Mouse (Mus musculus) heart, adult 2 months (tissue): ENCODE measurements at regions not wholly inside any gene's neighbourhood (a gene's known extent, or its start where the extent isn't known, plus 50 kb on each side); places are given as distances from the start of the nearest gene placed in this dataset.

Source experiments
- CTCF ChIP-seq: fragments of 200-600 bp; IDR thresholded peaks from 2 replicates; pipeline ENCODE4 v1.8.1; 2022; ENCODE audit warnings: antibody characterized with exemption, mild to moderate bottlenecking, moderate library complexity
- EP300 ChIP-seq: fragments of 200-500 bp; IDR thresholded peaks from 2 replicates; pipeline ENCODE4 v1.6.1; 2011; ENCODE audit warnings: low read depth, low read length, control low read depth; ENCODE audit not compliant: insufficient read depth
- POLR2A ChIP-seq: fragments of 200-500 bp; IDR thresholded peaks from 2 replicates; pipeline ENCODE4 v1.6.1; 2011; ENCODE audit warnings: mild to moderate bottlenecking, low read depth, low read length, control low read depth; ENCODE audit not compliant: insufficient read depth

- TF ChIP-seq CTCF (no peak), POLR2A (no peak), EP300 (no peak)
These were observed 224.5 kb upstream of the Hnrnpa3 start for GRCm38 (mm10) chr2:75434521-75434920.
